Mouse (Mus musculus): ENCODE measurements around the gene Zfp511.

DNA sequence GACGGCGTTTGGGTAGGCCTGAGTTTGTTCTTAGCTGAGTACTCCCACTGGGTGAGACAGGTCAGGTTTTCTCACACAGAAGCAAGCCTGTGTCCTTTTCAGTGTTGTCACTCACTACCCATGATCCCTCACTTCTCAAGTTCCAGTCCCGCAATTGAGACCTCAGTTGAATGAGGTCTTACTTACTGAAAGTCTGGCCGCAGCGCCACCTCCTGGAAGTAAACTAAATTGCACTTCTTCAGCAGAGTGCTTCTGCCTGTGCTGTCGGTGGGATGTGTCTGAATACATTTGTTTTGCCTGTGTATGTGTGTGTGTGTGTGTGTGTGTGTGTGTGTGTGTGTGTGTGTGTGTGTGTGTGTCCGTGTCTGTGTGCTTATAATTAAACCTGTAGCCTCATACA is 26.9 kb downstream of the Zfp511 start:
- TF ChIP-seq TAL1 (IDR thresholded peaks at IDR 0.05; ENCODE audit: low read length) (no peak), GATA1 (IDR thresholded peaks at IDR 0.05; ENCODE audit: low read length) (no peak)

All from erythroblast, embryonic 14.5 days (primary cell).